Mouse (Mus musculus) small intestine, adult 2 months (tissue): ENCODE results near the gene Vti1a.

Experiments
- CTCF ChIP-seq: fragments of 200-500 bp; IDR thresholded peaks from 2 replicates; pipeline ENCODE4 v1.5.1; 2012; ENCODE audit warnings: low read depth, mild to moderate bottlenecking, control low read depth, inconsistent platforms, low read length, moderate library complexity, mixed read lengths; ENCODE audit not compliant: insufficient replicate concordance, insufficient read length; ENCODE audit errors: extremely low read depth
- POLR2A ChIP-seq: fragments of 200-500 bp; IDR thresholded peaks from 2 replicates; pipeline ENCODE4 v1.6.1; 2012; ENCODE audit warnings: low read depth, mild to moderate bottlenecking, control low read depth, inconsistent platforms, low read length, moderate library complexity

GRCm38 (mm10) chr19:55582896-55583653 lies 267.0 kb downstream of the Vti1a start:
- TF ChIP-seq POLR2A (no peak), CTCF (no peak)
